Mouse (Mus musculus) embryo, embryonic 11.5 days (tissue): ENCODE measurements at regions not wholly inside any gene's neighbourhood (a gene's known extent, or its start where the extent isn't known, plus 50 kb on each side); places are given as distances from the start of the nearest gene placed in this dataset.
"Not testable (repeated sequence)": the region's sequence is repeated elsewhere in the genome, so short reads cannot be mapped to it uniquely, and the experiment has no call there.

Experiments
- DNase-seq: peaks from one replicate; pipeline ENCODE4 v3.0.0-alpha.2; 2012; ENCODE audit warnings: low read depth, low spot score

DNA sequence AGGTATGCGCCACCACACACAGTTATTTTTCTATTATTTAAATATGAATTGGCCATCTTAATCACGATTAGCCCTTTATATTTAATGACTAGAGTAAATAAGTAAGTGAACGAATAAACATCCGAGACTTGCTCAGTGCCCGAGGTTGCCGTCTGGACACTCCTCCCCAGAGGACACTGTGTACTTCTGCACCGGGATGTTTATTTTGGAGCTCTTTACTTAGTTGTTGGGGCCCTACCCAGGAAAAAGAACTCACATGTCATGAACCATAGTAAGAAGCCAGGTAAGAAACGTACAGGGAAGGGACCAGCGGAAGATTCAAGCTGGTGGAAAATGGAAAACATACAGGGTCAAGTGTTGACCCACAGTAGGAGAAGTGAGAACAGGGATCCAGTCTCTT is 89.0 kb downstream of the Akr1d1 start:
- DNase-seq = no peak

DNA sequence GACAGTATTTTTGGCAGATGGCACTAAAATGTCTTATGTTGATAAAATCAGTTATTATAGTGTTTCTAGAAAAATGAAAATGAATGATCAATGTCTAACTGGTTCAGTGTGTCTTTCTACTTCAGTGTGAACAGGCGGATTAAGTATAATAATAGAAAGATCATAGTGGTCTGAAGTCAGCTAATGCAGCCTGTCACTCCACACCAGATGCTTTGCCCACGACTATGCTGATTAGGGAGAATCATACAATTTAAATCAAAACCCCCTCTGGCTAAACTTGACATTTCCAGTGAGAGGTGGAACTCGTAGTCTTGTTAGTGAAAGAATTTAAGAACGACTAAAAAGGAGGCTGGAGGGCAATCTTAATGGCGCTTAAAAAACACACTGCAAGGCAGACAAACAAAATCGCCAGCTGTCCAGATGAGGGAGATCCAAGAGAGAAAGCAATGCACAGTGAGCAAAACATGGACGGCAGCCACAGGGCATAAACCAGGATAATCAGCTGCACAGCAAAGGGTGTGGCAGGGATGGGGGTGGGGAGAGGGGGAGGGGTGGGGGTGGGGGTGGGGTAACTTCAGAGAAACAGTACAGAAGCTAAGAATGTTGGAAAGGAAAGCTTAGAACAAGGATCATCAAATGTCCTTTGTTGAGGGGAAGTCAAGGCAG is 91.5 kb downstream of the Akr1d1 start:
- no peak for DNase-seq

DNA sequence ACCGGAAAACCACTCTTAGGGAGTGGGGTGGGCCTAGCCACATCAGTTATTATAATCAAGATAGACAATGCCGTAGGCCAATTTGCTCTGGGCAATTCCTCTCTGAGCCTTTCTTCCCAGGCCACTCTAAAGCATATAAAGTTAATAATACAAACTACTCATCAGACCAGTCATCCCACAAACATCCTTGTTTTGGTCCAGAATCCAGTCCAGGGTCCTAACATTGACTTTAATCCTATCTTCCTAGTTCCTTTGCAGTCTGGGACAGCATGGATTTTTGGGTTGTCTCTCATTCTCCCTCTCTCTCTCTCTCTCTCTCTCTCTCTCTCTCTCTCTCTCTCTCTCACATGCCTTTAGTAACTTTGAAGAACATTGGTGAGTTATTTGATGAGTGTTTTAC is 92.3 kb downstream of the Akr1d1 start:
- DNase-seq = no peak

DNA sequence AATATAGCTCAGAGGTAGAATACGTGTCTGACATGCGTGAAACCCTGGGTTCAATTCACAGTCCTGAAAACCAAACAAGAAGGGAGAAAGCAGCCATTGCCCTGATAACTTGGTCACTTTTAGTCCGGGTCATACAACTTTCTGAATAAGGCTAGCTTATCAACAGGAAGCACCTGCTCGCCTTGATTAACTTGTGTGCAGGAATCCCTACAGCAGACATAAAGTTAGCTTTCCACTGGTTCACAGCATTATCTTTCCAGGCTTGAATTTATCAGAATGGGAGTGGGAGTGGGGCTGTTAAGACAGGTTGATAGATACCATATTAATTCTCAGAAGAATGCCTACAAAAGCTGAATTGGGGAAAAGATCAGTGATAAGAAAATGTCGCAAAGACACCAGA is 97.2 kb downstream of the Akr1d1 start:
- no peak for DNase-seq

DNA sequence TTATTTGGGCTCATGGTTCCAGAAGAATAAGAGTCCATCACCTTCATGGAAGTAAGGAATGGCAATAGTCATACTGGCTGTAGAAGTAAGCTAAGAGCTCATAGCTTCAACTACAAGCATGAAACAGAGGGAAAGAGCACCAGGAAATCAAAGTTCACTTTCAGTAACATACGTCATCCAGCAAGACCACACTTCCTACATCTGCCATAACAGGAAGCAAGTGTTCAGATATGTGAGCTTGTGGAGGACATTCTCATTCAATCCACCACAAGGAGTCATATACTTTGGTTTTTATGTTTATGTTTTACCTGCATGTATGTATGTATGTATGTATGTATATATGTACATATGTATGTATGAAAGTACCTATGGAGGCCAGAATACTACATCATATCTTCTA is 104.0 kb downstream of the Akr1d1 start:
- no peak for DNase-seq

DNA sequence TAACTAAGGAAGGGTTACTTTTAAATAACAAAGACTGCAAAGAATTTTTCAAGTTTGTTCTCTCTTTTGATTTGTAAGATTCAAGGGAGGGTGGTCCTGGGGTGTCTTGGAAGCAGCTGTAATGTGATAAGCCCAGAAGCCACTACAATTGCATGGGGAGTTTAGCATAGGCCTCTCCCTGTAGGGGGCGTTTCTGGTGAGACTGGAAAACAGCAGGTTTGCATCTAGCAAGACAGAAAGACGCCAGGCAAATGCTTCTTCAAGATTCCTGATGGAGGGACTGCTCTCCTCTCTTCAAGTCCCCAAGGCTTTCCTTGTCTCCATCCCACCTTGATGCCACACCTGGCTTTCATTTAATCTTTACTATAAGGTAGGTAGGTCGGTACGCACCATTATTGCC is 112.1 kb downstream of the Akr1d1 start:
- no peak for DNase-seq

DNA sequence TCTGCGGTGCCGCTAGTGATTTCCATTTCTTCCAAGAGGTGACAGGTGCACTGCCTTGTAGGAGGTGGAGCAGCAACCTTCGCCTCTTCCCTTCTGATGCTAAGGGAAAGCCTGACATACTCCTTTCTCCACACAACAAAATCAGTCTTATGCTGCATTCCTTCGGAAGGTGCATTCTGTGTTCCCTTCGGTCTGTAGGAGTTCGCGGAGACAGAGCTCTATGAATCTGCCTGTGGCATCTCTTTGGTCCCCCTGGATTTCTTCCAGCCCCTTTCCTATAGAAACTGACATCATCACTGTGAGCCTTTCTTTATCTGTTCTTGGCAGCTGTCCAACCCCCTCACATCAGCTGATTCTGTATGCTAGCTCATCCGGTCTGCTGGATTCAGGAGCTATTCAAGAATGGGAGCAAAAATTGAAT is 112.7 kb downstream of the Akr1d1 start:
- DNase-seq = peak; percentile 58

DNA sequence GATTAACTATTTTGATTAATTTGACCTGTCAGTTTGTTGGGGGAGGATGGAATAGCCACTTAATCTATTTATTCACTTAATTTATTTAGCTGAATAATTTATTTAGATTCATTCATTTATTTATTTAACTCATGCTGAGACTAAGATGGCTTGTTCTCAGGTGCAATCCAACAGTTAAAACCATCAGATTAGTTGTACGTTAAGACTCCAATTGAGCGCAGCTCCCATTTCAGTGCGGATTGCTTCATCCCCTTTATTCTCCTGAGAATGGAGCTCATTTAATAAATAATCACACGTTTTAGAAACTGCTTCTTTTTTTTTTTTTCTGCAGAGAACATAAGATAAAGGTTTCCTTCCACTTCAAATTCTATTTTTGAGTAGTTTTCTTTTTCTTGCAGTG is 113.2 kb downstream of the Akr1d1 start:
- DNase-seq = no peak

DNA sequence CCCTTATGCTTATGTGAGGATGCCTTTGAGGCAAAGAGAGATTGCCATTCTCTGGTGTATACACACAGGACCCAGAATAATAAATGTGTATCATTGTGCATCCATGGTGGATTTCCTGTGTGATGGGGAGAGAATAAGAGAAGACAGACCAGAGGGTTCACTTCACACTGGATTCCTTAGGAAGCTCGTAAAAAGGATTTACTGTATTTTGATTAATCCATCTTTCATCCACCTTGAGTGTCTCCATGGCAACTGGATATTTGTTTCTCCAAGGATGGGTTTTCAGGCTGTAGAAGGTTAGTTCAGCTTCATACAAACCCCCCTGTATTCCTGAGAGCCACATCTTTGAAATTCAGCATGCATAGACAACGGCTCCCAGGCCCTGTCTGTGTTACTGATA is 113.7 kb downstream of the Akr1d1 start:
- DNase-seq = peak; percentile 30

DNA sequence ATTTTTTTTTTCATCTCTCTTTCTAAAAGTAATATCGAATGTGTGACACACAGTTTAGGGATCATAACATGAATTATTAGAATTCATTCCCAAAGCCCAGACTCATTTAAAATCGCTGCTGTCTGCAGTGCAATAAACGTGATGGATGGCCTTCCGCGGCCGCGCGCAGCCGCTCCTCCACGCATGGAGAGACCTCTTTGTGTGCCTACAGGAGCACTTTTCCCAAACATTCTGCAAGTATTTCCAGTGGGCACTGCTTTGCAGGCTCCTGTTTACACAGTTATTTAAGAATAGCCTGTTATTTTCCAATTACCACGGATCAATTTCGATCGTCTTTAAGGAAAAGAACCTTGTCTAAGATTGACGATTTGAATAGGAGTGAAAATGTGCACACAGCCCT is 115.6 kb downstream of the Akr1d1 start:
- peak; percentile 56 for DNase-seq

DNA sequence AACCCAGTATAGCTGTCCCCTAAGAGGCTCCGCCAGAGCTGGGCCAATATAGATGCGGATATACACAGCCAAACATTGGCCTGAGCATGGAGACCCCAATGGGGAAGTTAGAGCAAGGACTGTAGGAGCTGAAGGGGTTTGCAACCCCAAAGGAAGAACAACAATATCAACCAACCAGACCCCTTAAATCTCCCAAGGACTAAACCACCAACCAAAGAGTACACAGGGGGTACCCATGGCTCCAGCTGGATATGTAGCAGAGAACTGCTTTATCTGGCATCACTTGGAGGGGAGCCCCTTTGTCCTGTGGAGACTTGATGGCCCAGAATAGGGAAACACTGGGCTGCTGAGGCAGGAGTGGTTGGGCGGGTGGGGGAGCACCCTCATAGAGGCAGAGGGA is 127.3 kb downstream of the Akr1d1 start:
- DNase-seq = not testable (repeated sequence)

DNA sequence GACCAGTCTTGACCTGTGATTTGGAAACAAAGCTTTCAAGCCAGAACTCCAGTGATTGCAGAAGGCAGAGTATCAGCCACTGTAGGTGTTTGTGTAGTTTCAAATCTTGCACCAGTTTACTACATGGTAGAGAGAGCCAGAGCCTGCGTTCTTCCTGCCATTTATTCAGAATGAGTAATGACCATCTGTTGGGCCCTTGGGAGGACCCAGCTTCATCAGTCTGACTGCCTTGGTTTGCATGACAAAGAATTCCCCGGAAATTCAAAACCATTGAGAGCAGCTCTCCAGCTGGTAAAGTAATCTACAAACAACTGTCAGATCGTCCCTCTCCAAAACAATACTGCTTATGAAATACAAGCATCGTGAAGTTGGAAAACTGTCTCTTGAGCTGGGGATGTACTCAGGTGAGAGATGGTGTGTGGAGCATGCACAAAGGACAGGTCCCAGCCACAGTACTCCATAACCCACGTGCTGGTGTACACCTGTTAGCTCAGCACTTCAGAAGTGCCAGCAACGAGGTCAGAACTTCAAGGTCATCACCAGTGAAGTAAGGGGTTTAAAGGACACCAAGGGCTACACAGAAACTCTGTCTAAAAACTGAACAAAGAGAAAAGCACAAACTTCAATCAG is 128.2 kb downstream of the Akr1d1 start:
- DNase-seq = no peak

DNA sequence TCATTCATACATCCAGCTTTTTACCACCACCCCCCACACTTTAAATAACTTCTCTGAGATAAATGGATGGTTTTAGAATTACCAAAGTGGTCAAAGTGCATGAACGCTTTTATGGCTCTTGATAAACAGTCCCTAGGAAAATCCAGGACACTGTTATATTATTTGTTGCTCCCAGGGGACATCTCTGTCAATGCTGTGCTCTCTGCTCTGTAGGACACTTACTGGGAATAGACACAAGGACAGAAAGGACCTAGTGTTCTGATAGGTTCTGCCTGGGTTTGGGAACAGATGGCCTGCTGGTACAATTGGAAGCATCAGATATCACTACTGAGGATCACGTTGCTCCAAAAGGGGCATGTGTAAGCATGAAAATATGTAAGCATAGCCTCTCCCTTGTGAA is 132.8 kb downstream of the Akr1d1 start:
- no peak for DNase-seq

DNA sequence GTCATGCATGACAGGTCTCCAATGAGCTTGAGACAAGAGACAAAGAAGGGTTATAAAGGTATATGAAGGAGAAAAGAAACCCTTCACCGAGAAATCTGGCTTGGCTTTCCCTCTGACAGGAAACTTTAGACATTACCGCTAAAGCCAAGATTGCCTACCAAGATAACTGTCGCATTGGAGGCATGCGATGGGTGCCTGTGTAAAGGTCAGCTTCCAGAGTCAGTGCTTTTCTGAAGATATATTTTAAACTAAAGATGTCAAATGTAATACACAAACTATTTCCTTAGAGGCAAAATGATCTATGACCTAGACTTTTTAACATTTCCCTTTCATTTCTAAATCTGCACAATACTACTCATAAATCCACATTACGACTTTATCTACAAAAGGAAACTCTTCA is 135.6 kb downstream of the Akr1d1 start:
- no peak for DNase-seq

DNA sequence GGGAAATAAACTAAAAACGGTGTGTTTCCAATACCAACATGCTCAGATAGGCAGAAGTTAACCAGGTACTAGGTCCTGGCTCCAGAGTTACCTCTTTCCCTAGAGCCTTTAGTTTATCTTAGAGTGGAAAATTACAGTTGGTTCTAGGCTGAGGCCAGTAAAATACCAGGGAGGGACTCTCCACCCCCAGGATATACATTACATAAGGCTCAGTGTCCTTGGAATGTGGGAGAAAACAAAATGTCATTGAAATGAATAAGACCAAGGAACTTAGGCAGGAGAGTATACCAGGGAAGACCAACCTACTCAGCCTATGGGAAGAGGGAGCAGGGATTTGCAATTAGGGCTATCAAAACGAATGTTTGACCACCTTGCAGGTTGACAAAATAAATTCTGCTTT is 139.4 kb downstream of the Akr1d1 start:
- DNase-seq = no peak

DNA sequence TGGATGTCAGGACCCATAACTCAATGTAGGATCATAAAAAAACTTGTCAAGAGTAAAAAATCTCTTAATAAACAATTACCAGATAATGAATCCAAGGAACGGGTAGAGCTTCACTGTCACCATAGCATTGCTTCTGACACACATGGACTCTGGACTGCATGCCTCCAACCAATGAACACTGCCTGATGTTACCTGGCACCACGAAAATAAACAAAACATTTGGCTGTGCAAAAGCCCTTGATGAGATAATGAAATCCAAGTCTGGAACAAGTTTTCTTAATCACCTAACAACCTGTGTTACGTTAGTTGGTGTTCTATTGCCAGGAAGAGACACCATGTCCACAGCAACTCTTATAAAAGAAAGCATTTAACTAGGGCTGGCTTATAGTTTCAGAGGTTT is 140.7 kb downstream of the Akr1d1 start:
- DNase-seq = no peak

DNA sequence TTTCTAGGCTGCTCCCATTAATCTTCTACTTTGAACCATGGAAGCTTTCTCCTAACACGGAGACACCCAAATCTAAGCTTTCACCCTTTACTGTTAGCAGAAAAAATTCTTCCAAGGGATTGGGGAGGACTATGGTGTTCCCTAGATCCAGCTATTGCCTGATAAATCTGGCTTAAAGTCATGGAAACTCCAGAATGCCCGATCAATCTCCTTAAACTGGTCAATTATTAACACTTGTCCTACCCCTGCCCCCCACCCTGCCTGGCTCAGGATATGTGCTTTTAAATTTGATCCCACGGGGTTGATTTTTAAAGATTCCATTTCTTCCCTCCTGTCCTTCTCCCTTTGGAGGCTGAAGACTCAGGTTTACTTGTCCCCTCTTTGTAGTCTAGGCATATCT is 149.9 kb downstream of the Akr1d1 start:
- no peak for DNase-seq

DNA sequence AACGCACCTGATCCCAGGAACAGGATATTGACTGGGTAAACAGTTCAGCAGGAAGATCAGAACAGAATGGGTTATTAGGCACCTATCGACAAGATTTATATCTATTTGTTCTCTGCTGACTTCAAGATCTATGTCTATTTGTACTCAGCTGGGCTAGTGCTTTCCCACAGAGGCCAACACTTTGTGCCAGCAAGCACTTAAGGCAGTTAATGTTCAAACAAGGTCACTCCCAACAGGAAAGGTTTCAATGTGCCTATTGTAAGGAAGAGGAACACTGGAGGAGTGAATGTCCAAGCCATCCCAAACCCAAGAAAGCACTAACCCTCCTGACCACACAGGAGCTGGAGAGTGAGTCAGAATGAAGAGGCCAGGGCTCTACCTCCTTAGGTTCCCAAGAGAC is 151.4 kb downstream of the Akr1d1 start:
- not testable (repeated sequence) for DNase-seq

DNA sequence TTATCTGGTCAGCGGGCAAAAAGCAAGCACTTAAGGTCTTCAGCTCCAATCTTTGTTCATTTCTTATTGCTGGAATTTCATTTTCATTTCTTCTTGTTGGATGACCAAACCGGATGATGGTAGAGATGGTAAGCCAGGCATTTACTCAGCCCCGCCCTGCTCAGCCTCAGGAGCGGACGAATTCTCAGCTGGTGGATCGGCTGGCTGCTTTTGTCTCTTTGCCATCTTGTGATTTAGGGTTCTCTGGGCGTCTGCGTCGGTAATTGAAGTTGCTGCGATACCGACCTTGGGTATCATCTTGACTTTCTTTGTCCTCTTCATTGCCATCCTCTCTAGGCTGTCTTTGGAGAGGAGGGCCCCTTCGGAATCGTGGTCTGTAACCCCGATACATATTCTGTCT is 156.1 kb downstream of the Akr1d1 start:
- no peak for DNase-seq

DNA sequence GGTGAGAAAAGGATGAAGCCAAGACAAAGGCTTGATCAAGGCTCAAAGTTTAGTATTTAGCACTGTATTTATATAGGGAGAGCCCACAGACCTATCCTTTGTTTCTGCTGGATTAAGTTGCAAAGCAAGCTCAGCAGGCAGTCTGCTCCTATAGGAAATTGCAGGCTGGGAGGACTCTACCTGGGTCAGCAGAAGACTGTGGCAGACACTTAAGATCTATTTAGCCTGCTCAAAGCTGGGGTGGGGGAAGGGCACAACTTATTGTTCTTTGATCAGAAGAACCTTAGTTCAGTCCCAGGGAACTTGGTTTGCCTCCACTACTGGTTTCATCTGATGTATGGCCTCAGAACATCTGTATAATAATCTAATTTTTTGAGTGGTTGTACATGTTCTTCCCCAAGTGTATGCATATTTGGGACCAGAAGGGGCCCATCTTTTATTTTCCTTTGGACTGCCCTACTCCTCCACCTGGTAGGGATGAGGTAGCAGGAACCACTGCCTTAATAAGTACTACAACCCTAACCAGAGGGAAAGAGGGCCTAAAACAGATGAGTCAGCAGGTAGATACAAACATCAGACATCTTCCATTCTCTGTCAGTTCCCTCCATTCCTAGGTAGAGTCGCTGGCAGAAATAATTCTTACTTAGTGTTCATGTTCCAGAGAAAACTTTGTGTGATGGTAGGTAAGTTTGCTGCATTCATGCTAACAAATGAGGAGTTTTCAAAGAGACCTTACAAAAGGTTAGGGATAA is 159.1 kb downstream of the Akr1d1 start:
- no peak for DNase-seq

DNA sequence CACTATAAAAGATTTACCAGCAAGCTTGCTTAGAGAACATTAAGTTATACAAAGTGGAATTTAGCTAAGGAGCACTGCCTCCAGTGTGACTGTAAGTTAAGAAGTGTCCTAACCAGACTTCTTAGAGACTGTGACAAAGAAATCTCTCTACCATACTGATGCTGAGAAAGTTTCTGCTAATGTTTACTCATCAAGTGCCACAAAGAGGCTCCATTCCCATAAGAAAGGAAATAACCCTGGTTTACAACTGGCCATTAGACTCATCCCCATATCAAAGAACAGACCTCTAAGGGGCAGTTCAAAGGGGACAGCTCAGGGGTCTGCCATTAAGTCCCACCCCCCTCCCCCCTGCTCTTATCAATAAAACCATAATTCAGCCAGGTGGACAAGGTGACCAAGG is 159.7 kb downstream of the Akr1d1 start:
- DNase-seq = no peak

DNA sequence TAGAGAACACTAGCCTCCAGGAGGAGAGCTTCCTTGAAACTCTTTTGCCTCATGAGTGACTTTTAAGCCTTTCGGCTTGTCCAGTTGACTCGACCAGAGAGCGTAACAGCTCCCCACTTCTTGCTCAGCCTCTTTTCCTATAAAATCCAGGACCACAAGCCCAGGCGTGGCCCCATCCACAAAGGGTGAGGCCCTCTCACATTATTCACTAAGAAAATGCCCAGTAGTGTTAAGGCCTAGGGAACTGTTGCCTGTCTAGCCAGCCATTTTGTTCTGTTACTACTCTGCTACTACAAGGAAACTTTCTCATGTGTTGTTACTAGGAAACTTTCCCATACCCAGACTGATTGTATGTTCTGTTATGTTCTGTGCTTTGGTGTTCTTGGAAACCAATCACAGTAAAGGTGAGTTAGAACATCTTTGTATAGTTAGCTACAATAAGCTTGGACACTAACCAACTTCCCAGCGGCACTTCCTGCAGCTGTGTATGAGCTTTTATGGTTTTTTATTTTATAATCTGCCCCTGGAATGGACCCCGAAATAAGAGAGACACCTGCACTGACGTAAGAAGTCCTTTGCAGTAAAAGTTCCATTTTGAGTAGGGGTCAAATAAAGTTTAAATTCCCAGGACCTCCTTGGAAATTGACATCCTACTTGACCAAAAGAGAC is 162.1 kb downstream of the Akr1d1 start:
- no peak for DNase-seq

DNA sequence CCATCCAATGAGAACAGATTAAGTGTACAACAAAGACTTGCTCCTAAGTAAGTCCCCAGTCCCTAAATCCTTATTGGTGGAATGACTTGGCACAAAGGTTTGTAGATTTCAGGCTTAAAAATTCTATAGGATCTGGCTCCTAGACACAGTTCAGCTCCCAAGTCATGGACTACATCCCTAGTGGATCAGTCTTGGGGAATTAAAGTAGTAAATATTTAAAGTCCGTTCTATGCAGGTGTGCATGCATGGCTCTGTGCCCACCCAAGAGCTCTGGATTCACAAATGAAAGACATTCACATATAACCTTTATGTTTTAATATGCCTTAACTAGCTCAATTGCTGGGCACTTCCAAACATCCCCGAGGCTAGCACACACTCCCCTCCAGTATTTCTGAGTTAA is 162.8 kb downstream of the Akr1d1 start:
- no peak for DNase-seq
